Mouse (Mus musculus): ENCODE data around the gene Cdk5r1. TPM values are rescaled to one million over a fixed set of nuclear protein-coding genes. Genes with fewer than 3 reads are reported as not detected.

Gene Cdk5r1
- total RNA-seq, 2 experiments from 2014 or later = 359 to 367 TPM

DNA sequence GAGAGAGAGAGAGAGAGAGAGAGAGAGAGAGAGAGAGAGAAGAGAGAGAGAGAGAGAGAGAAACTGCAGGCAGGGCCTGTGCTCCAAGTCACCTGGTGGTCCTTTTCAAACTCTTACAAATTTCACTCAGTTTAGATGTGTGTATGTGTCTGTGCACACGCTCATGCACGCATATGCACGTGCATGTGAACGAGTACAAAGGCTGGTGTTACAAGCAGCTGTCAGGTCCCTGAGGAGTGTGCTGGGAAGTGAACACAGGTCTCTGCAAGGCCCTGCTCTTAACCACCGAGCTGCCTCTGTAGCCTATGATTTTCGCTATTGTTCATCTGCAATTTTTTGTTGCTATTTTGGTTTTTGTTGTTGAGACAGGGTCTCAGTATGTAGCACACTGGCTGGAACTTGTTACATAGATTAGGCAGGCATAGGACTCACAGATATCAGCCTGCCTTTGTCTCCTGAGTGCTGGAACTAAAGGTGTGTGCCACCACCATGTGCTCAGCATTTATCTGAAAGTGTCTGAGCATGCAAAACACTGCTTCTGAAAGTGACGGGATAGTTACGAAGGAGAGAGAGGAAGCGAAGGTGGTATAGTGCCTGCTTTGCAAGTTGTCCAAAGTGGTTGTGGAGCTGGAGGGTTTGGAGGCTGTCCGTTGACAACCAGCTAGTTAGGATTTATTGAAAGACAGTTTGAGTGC is 20.5 kb downstream of the Cdk5r1 start:
- intact Hi-C loops (cut with DNase I) = no loop called here
- DNase-seq (ENCODE audit: low spot score in 2 of 2) = no peak

DNA sequence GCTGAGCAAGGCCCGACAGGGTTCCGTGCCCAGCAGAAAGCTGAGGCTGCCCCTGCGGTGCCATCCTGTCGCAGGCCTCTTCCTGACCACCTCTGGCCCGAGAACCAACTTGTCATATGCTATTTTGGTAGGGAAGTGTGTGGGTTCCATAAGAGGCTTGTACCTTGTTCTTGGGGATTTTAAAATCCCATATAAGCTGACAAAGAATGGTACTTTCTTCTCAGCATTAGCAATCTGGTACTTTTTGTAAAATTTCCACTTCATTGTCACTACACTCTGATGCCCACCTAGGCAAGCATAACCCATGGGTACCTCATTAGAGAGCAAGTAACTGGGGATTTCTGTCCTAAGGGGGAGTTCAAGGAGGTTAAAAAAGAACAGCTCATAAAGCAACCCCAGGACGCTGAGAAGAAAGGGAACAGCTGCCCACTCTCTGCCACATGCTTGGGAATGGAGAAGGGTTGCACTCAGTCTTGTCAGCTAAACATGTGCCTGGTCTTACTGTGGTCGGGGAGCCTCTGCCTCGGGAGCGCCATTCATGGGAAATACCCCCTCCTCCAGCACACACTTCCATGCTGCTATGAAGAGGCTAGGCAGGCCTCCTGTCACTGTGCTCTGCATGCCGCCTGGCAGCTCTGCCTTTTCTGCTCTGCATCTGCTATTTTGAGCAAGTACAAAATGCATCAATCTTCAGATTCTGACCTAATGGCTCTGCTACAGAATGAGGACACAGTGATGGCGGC is 21.7 kb downstream of the Cdk5r1 start:
- no peak for DNase-seq (ENCODE audit: low spot score in 2 of 2)
- intact Hi-C loops (cut with DNase I) = no loop called here

DNA sequence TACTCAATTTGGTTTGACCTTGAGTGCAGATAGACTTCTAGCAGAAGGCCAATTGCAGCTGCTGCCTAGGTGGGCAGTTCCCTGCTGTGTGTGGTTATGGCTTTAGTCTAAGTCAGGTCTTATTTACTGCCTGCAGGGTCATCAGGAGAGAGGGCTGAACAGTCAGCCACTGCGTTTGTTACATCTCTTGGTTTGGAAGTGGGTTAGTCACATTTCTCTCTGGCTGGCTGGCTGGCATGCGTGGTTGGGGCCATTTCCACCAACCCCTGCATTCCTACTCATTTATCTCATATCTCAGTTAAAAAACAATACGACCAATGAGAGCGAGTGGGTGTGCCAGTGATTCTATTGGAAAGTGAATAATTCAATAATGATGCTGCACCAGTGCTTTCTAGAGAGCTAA is 22.7 kb downstream of the Cdk5r1 start:
- no peak for DNase-seq (ENCODE audit: low spot score in 2 of 2)
- intact Hi-C loops (cut with DNase I) = no loop called here

DNA sequence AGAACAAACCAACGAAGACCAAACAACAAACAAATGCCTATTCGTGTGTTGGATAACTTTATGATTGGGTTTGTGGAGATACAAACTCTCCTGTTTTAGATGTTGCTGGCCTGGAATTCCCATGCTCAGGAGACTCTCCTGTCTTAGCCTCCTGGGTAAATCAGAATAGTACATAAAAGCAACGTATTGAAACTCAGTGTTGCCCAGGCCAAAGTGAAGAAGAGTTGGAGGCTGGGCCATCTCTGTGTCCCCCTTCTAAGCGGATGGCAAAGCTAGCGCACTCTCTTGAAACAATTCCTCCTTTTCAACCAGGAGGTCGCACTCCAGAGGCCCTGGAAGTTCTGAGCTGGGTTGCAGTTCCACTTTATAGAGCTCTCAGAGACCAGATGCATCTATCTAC is 26.5 kb downstream of the Cdk5r1 start:
- intact Hi-C loops (cut with DNase I) = no loop called here
- no peak for DNase-seq (ENCODE audit: low spot score in 2 of 2)

DNA sequence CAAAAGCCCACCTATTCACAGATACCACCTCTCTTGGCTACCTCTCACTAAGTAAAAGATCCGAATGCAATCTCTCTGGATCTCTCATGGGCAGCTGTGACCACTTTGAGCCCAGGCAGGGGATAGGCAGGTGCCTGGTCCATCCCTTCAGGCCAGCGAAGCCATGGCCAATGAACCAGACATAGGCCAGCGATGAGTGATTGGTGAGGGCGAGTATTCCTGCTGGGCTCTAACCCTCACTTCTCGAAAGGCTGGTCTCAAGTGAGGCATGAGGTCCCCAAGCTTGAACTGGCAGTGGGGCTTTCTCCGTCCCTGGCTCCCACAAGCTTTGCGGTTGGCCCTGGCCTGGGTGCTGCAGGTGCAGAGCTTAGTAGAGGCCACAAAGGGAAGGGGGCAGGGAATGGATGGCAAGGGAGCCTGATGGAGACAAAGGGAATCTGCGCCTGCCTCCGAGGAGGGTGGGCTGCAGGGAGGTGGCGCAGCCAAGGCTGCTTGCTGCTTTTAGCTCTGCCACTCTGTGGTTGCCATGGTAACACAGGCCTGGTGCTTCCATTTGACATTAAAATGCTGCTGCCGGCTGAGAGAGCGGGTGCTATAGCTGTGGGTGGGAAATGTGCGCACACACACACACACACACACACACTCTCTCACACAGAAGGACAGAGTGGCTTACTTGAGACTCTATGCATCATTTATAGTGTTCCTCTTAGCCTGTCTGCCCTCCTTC is 27.1 kb downstream of the Cdk5r1 start:
- intact Hi-C loops (cut with DNase I) = no loop called here
- peak; percentile 96 to 99 for DNase-seq (ENCODE audit: low spot score in 2 of 2)

DNA sequence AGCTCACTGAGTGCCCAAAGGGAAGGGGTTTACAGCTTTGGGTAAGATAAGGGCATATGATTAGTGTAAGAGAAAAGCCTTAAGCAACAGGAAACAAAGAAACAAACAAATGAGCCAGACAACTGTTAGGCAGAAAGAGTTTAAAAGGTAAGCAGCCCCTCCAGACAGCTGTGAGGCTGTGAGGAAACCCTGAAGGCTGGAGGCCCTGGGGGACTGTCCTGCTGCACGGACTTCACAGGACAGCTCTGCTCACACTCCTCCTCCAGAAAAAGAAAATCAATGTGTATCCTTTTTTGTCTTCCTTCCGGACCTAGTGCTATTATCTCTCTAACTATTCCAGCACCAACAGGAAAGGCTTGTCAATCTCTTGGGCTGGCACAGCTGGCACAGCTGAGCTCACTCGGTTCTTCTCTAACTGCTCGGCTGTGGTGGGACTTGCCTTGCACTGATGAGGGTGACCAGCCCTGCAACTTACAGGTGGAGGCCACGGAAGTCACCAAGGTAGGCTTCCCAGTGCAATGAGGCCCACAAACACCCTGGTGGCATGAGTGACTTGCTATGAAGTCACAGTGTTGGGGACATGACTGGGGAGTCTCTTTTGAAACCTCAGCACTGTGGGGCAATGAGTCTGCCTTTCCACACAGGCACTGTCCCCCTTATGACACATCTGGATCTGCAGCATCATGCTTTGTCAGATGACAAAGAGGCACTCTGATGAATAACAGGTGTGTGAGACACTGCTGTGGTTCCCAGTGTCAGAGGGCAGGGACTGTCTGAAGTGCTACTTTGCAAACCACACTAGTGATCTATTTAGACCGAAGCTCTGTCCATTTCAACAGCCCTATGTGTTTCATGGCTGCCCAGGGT is 27.9 kb downstream of the Cdk5r1 start:
- intact Hi-C loops (cut with DNase I) = loop anchor here (5.0 kb wide), 1 partner anchor 98 kb away; no protein-coding TSS in a partner anchor
- no peak for DNase-seq (ENCODE audit: low spot score in 2 of 2)

DNA sequence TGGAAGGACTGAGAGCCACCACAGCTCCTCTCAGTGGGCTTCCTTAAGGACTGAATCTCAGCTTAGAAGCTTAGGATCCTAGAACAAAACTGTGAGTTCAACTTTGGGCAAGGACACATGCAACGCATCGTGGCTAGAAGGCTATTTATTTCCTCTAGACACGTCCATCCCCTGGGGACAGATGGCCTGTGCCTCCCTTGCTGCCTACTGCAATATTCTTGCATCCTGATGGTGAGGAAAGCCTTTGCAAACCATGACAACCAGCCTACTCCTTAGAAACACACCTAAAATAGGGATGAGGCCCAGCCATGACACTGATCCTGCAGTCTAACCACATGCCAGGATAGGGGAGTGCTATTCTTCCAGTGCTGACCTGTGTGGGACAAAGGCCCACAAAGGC is 28.8 kb downstream of the Cdk5r1 start:
- peak; percentile 67 to 76 for DNase-seq (ENCODE audit: low spot score in 2 of 2)
- intact Hi-C loops (cut with DNase I) = loop anchor here (5.0 kb wide), 1 partner anchor 97 kb away; no protein-coding TSS in a partner anchor

DNA sequence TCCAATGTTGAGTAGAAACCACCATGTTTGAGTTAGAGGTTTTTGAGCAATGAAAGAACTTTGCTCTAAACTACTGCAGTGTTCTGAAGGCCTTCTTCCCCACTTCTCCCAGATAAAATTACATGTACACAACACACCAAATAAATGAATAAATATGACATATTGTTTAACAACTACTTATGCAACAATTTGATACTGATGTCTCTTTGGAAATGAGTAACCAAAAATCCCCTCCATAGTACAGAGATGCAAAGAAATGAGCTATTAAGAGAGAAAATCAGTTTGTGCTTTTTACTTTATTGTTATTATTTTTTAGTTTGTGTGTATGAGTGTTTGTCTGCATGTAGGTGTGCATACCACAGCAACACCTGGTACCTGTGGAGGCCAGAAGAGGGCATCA is 29.7 kb downstream of the Cdk5r1 start:
- intact Hi-C loops (cut with DNase I) = loop anchor here (5.0 kb wide), 1 partner anchor 96 kb away; no protein-coding TSS in a partner anchor
- no peak for DNase-seq (ENCODE audit: low spot score in 2 of 2)

DNA sequence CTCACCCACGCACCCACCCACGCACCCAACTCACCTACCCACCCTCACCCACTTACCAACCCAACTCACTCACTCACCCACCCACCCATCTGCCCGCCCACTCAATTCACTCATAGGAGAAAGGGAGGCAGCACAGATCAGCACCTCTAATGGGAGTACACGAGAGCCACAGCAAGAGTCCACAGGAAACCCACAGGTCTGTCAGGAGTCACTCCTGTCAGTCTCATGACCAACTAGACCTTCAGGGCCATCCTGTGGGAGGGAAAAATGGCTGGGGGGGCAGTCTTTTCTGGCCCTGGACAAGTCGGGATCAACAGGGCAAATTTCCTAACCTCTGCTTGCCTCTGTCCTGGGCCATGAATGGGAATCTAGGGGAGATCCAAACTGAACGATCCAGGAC is 31.0 kb downstream of the Cdk5r1 start:
- intact Hi-C loops (cut with DNase I) = loop anchor here (5.0 kb wide), 1 partner anchor 95 kb away; no protein-coding TSS in a partner anchor

DNA sequence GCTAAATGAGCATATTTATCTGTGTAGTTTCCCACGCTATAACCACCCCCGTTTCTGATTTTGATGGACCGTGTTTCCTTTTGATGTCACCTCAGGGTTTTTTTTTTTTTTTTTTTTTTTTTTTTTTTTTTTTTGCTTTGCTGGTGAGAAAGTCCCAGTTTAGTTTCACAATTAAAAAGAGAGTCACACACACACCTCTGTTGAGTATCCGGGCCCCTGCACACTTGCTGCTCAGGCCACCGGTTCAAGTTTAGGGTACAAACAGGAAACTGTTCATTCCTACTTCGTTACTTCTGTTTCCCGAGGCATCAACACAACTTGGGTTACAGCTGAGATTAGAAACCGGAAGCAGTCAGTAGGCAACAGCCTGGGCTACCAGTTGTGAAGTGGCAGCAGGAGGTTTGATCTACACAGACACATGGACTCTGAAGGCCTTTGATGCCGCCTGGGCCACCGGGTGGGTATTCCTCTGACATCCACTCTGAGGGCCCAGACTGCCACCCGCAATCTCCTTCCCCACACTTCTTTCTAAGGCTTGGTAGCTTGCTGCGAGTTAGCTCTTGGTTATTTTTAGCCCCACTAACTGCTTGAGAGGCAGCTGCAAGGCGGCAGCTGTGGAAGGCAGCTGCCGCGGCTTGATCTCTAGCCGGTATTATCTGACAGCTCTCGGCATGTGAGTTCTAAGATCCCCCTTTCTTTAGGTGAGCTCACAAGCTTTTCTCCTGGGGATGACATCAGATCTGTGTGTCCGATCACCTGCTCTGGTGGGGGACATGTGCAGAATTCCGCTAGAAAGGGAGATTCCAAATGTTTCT is 31.7 kb downstream of the Cdk5r1 start:
- intact Hi-C loops (cut with DNase I) = loop anchor here (5.0 kb wide), 1 partner anchor 94 kb away; no protein-coding TSS in a partner anchor
- peak in 1 of 2 experiments; percentile 57 for DNase-seq (ENCODE audit: low spot score in 2 of 2)

More for the DNA sequence above, 31.0 kb downstream of the Cdk5r1 start:
- no peak for DNase-seq (ENCODE audit: low spot score in 2 of 2)

DNA sequence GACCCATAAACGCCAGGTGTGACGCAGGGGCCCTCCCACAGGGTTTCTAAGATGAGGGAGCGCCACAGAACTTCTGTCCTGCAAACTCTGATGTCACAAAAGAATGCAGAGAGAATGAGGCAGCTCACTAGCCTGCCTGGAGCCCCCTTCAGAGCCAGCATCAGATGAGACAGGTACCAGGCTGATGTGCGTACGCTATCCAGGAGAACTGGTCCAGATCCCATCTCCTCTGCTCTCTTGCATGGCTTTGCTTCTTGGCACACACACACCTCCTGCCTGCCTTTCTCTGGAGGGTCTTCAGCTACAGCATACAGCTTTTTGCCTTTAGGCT is 32.3 kb downstream of the Cdk5r1 start:
- DNase-seq (ENCODE audit: low spot score in 2 of 2) = no peak
- intact Hi-C loops (cut with DNase I) = loop anchor here (5.0 kb wide), 1 partner anchor 93 kb away; no protein-coding TSS in a partner anchor

DNA sequence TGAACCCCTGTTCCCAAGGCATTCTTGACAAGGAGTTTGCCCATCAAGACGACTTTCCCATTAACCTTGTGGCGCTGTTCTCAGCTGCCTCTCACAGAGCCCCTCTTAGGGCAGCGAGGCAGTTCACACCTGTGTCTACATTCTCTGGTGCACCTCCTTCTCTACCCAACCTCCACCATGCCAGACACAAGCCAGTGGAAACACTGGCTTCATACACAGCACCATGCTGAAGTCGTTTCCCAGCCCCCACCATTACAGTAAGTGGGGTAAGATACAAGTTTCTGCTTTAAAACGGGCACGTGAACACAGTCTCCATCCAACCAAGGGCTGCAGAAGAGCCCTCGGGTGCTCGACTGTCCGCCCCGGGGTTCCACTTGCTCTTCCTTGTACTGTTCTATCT is 33.3 kb downstream of the Cdk5r1 start:
- intact Hi-C loops (cut with DNase I) = loop anchor here (5.0 kb wide), 1 partner anchor 42 kb away; no protein-coding TSS in a partner anchor
- no peak for DNase-seq (ENCODE audit: low spot score in 2 of 2)

DNA sequence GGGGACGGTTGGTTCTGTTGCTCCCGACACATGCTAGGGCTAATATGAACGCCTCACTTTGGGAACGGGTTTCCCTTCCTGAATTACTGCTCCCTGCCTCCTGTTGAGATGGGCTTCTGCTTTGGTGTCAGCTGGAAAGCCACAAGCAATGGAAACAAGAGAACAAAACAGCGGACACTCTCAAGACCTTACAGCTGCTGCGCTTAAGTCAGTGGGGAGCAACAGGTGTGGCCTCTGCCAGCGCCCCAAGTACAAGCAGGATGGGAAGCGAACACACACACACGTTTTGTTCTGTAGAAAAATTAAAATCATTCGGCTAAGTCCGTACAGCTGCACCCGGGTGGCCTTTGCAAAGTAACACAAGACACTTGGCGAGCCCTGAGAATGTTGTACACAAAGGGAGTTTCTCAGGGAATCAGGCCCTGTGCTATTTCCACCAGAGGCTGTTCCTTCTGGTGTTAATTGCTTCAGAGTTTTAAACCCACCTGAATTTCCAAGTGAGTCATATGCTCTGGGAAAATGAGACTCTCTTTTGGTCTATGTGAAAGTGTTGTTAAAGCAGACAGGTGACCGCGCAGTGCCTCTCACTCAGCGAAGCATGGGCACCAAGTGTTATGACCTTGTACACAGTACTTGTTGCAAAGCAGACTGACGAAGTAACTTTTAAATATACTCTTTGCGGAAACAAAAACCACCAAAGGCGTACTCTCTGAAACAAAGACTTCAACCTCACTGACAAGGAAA is 35.7 kb downstream of the Cdk5r1 start:
- intact Hi-C loops (cut with DNase I) = loop anchor here (5.0 kb wide), 1 partner anchor 40 kb away; no protein-coding TSS in a partner anchor
- no peak for DNase-seq (ENCODE audit: low spot score in 2 of 2)

DNA sequence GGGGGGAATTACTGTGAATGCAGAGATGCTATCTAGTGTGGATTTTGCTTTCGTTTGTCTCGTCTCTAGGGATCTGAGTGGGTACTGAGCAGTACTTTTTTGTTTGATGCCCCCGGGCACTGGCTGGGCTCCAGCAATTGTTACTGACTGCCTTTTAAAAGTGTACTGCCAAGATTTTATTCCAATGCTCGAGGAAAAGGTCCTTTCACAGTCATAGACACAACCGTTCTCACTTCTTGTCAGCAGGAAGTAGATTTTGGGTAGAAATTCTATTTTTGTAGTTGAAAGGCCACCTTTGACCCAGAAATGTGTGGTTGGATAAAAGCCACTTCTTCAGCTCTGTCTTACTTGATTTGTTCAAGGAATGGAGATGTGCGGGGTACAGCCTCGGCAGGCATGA is 37.0 kb downstream of the Cdk5r1 start:
- intact Hi-C loops (cut with DNase I) = loop anchor here (5.0 kb wide), 1 partner anchor 39 kb away; no protein-coding TSS in a partner anchor
- no peak for DNase-seq (ENCODE audit: low spot score in 2 of 2)

DNA sequence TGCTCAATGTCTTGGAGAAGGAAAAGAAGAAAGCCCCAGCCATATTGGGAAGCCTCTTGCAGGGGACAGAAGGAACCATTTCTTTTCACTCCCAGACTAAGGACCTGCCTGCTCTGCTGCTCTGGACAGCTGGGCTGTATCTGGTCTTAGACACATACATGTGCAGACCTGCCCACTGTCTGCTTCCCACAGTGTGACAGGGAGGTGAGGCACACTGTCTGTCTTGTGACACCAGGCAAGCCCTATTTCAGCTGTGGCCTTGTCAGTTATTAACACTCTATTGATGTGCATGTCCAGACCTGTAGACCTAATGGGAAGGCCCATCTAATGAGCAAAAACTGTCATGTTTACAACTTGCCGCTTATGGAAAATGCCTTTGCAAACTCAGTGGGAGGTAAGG is 38.5 kb downstream of the Cdk5r1 start:
- intact Hi-C loops (cut with DNase I) = loop anchor here (5.0 kb wide), 1 partner anchor 38 kb away; the partner anchor contains the start of gene Cdk5r1

DNA sequence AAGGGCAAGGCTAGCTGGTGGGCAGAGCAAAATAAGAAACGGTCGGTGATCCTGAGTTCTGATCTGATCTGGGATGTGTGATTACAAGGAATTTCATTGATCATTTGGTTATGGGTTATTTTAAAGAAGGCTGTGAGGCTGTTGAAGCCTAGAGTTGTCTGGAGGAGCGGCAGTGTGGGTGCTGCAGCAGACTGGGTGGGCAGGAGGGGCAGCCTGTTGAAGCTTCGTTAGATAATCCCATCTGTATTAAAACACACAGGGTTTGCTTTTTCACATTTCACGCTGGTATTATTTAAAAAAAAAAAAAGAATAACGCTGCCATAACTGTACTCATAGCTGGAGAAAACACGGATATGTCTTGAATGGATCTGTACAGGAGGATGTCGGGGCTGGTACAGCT is 39.1 kb downstream of the Cdk5r1 start:
- DNase-seq (ENCODE audit: low spot score in 2 of 2) = no peak
- intact Hi-C loops (cut with DNase I) = loop anchor here (5.0 kb wide), 1 partner anchor 39 kb away; the partner anchor contains the start of gene Cdk5r1

More for the DNA sequence above, 38.5 kb downstream of the Cdk5r1 start:
- no peak for DNase-seq (ENCODE audit: low spot score in 2 of 2)

All from left cerebral cortex, postnatal 14 days (tissue).